Mouse (Mus musculus): Measurements from ENCODE around the gene Vps4b.

Gene Vps4b

DNA sequence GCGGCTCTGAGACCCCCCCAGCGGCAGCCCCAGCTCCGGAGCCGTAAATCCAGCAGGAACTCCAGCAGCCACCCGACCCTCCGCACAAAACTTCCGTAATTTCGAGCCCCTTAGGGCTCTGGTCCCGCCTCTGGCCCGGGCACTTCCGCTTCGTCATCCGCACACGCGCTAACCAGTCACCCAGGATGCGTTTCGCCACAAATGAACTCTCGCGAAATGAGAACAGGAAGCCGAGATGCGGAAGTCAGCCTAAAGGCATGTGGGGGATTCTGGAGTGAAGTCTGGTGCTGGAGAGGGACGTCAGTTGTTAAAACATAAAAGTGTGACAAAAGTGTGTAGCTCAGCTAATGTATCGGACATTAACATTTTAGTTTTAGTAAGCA is at the start of gene Vps4b:
Gene Vps4b, minus strand, starts transcription at position 187 of the 383 bp plus-strand sequence.
- peak; percentile 96 for DNase-seq (ENCODE audit: low read depth)

DNA sequence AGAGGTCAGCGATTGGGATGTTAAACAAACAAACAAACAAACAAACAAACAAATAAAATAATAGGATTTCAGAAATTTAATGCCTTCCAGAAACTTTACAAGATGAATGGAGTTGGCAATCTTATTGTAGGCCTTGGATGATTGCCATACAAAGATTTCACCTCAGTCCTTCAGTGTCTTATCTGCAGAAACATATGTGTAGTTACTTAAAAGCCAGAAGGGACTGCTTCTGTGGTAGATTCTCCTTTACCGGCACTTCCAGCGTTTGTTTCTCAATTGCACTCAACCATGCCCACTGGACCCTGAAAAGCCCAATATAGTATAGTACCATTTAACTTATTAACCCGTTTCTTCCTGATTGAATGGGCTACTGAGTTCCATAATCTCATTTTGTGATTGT is 32.3 kb upstream of the Vps4b start:
- DNase-seq (ENCODE audit: low read depth): no peak

DNA sequence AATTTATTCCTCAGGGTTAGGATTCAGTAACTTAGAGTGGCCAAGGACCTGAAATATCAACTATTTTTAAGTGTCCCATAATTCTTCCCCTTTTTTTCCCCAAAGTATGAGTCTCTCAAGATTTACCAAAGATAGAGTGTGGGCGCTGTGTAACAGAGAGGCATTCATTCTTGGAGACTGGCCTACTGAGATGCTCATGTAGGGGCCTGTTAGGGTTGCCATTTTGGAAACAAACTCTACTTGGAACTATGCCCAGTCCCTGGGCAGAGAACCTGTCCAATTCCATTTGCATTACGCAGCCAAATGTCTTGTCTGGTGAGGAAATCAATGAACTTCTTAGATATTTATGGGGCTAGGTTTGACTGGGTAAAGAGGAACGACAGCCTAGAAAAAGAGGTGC is 25.8 kb upstream of the Vps4b start:
- DNase-seq (ENCODE audit: low read depth): no peak

DNA sequence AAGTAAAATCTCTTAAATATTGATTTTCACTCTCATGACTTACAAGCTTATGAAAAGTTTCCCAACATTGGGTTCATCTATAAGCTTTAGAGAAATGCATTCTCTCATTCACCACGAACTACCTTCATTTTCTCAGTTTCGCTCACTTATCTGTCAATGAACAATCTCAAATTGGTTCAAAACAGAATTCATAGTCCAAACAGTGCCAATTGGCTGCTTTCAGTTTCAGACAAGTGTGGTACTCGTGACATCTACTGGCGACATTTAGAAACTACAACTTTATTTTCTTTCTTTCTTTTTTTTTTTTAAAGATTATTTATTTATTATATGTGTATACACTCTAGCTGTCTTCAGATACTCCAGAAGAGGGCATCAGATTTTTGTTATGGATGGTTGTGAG is 21.8 kb upstream of the Vps4b start:
- DNase-seq (ENCODE audit: low read depth): peak; percentile 76

DNA sequence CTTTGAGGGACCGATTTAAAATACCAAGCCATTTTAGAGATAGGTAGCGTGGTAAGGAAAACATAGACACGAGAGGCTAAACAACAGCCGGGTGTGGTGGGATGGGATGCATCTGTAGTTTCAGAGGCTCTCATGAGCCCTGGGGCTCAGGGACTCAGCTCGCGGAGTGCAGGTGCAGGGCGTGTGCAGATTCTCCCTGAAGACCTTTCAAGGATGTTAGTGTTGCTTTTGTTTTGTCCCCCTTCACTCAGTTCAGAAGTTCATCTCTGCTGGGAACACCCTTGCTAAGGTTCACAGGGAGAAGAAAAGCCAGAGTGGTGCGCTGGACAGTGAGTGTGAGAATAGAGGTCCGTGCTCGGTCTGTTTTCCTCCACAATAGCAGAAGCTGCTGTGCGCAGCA is 20.2 kb upstream of the Vps4b start:
- DNase-seq (ENCODE audit: low read depth): no peak

DNA sequence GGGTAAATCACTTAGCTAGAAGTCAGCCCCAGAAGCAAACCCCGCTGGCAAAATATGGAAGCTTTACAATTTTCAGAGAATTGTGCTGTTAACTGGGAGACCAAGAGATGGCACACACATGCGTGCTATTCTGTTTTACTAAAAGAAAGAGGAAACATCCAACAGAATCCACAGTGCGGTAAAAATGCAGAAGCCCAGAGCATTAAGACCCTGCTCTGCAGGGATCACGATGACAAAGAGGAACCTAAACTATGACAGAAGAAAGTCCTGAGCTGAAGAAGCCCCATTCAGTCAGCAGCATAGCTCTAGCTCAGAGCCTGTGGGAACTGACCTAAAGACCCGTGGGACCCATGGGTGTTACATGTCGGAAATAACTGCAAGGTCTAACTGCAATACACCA is 18.7 kb upstream of the Vps4b start:
- DNase-seq (ENCODE audit: low read depth): no peak

DNA sequence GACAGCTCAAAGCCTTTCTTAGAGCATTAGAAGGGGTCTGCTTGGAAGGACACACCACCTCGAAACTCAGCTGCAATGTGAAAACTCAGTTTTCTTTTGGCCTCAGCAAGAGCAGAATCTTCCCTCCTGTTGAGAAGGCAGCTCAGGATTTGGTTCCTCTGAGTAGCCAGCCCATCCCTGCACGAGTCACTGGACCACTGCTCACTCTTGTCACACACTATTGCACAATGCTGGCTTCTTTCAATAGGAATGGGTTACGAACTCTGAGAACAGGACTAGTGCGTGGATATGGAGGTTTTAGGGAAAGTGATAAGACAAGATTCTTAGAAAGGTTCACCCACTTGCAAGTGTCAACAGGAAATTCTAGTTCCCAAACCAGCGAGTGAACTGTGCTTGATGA is 18.3 kb upstream of the Vps4b start:
- no peak for DNase-seq (ENCODE audit: low read depth)

DNA sequence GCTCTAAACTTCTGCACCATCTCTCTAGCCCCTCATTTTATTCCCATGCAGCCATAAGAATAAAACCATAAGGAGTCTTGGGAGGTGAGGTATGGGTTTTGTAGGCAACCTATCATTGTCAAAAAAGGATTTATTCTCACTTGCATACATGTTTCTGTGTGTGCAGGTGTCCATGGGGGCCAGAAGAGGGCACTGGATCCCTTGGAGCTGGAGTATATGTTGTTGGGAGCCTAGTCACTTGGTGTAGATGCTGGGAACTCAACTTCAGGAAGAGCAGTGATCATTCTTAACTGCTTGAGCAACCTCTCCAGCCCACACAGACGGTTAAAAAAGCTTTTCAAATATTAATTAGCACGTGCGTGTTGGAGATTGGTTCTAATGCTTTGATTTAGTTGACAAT is 3.4 kb upstream of the Vps4b start:
- DNase-seq (ENCODE audit: low read depth): no peak

DNA sequence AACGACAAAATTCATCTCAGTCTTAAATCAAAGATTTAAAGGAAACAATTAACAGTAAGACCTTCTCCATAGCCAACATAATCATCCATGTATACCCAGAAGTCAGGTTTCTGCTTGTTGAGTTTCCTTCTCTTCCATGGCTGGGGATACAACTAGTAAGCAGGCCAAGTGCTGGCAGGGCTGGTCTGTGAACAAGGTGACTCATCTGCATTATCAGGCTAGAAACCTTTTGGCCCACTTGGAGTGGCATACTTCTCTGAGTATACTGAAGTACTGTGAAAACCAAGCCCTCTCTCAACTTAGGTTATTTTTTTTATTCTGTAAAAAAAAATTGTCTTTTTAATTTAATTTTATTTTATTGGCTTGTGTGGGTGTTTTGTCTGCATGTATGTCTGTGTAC is 2.9 kb upstream of the Vps4b start:
- DNase-seq (ENCODE audit: low read depth): no peak

- DNase-seq (ENCODE audit: low read depth): no peak
Measured at GRCm38 (mm10) chr1:106796987-106797779, 655 bp upstream of the Vps4b start.

- no peak for DNase-seq (ENCODE audit: low read depth)
Measured at GRCm38 (mm10) chr1:106795634-106796541, 640 bp downstream of the Vps4b start.

DNA sequence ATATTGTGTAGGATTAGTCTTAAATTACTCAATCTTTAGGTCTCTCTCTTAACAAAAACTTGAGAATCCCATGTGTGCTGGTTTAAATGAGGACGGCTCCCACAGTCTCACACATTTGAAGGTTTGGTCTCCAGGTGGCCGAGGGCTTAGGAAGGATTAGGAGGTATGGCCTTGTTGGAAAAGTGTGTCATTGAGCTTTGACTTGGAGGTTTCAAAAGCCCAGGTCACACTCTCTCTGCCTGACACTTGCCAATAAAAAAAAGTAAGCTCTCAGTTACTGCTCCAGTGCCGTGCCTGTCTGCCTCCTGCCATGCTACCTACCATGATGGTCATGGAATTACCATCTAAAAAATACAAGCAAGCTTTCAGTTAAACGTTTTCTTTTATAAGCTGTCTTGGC is 21.6 kb downstream of the Vps4b start:
- no peak for DNase-seq (ENCODE audit: low read depth)

DNA sequence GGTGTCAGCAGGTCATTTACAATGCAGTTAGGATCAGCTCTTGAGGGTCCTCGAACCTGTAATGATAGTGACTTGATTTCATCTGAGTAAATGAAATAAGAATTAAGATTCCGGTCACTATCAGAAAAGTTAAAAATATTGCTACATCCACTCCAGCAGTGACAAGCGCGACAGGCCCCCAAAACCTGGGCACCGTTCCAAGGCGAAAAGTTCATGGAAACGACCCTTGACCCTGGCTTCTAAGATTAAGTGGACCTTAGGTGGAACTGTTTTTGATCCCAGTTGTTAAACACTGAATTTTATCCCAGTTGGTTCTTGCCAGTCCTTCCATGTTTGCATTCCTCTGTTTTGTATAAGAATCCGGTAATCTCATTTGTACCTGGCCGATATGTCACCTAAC is 22.4 kb downstream of the Vps4b start:
- no peak for DNase-seq (ENCODE audit: low read depth)

- no peak for DNase-seq (ENCODE audit: low read depth)
Measured at GRCm38 (mm10) chr1:106768773-106769172, 27.8 kb downstream of the Vps4b start.

- DNase-seq (ENCODE audit: low read depth): no peak
Measured at GRCm38 (mm10) chr1:106765771-106766170, 30.8 kb downstream of the Vps4b start.

- no peak for DNase-seq (ENCODE audit: low read depth)
Measured at GRCm38 (mm10) chr1:106764846-106765245, 31.7 kb downstream of the Vps4b start.

DNA sequence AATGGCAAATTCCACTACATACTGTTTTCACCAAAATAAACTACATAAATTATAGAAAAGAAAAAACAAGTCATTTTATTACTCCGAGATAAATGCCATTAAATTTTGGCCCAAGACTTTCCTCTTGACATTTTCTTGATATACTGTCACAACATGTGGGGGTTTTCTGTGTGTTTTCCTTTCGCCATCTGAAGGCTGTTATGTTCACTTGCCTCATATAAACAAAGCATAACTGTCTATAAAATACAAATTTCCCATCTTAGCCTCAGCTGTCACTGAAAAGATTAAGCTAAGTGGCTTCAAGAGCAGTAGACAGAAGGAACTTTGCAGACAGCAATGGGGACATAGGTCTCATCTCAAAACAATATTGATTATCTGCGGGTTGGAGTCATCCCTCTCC is 32.2 kb downstream of the Vps4b start:
- DNase-seq (ENCODE audit: low read depth): no peak

DNA sequence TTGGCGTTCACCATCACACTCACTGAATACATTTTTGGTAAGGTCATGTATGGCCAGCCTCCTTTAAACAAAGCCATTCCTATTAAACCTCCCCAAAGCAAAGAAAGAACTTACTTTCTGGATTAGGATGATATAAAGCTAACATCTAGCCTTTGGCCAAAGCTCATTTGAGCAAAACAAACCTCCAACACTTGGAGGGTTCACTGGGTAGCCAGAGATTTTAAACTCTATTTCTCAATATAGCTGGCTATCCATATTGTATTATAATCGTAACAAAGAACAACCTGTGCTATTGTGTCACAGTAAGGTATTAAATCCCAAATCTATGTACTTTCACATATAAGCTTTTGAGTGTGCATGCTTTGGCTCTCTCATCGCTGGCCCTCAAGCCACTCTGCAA is 35.8 kb downstream of the Vps4b start:
- DNase-seq (ENCODE audit: low read depth): peak; percentile 11

DNA sequence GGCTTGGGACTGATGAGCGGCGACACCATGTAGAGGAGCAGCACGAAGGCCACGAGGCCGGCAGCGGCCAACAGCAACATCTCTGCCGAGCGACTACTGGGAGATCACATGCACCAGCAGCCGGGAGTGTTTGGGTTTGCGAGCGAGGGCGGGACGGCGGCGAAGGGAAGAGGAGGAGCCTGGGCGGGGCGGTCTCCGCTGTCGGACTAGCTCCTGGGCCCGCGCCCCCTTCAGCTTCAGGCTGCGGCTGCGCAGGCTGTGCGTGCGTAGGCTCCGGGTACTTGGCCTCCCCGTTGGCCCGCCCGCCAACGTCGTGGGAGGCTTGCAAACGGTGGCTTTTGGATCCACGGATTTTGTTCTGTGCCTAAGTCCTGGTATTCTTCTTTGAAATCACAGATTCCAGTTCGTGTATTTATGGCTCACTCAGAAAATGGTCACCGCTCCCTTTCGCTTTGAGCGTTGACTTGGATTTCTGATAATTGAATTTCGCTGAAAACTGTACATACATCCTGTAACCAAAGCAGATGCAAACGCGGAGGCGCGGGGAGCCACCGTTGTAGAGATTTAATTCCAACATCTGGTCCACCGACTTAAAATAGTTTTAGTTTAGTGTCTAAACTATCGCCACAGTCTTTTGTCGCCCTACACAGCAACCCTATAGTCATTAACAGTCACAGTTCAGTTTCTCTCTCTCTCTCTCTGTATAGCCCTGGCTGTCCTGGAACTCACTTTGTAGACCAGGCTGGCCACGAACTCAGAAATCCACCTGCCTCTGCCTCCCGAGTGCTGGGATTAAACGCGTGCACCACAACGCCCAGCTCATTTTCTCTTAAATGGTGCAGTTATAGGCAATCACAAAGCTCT is 36.7 kb downstream of the Vps4b start, which contains the start of gene Kdsr:
Gene Kdsr, minus strand, starts transcription at position 156 of the 864 bp plus-strand sequence.
- peak; percentile 97 for DNase-seq (ENCODE audit: low read depth)

DNA sequence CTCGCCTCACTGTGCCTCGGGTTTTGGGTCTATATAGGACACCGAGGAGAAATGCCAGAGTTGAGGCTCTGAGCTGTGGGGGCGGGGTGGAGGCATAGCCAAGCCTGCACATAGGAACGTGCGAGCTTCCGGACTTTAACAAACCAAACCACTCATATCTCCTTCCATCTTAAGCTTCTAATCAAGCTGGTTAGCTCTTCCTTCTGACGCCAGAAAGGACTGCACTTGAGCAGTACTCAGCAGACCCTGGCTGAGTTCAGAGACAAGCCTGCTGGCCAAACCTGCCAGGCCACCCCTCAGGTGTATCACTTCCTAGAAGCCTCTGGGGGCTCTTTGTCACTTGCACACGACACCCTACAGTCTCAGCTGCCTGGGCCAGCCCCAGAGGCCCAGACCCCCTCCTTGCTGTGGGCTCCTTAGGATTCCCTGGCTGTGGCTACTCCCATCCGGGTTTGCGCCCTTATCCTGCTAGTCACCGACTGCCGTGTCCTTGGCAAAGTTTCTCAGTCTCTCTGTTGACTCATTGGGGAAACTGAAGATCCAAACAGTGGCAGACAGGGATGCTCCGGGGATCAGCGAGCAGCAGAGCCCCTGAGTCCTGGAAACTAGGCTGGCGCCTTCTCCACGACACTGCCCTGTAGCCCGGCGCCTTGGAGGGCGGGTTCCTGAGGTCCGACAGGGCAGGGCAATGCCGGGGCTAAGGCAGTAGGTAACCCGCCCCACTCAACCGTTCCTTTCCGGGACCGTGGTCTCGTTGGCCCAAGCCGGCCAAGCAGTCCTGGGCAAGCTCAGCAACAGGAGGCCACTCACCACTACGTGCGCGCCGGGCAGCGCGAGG is 37.6 kb downstream of the Vps4b start:
- peak; percentile 75 for DNase-seq (ENCODE audit: low read depth)

GRCm38 (mm10) chr1:106756633-106757032 is 39.9 kb downstream of the Vps4b start:
- DNase-seq (ENCODE audit: low read depth): no peak
